Mouse (Mus musculus) olfactory bulb, adult 2 months (tissue): ENCODE measurements around the gene BC004004.

Source experiments
- CTCF ChIP-seq: fragments of 200-500 bp; IDR thresholded peaks from 2 replicates; pipeline ENCODE4 v1.5.1; 2012; ENCODE audit warnings: low read depth, mild to moderate bottlenecking, low read length, moderate library complexity; ENCODE audit not compliant: insufficient read depth
- POLR2A ChIP-seq: fragments of 200-500 bp; IDR thresholded peaks from 2 replicates; pipeline ENCODE4 v1.6.1; 2012; ENCODE audit warnings: mild to moderate bottlenecking, low read depth, low read length, moderate library complexity; ENCODE audit not compliant: insufficient read depth

DNA sequence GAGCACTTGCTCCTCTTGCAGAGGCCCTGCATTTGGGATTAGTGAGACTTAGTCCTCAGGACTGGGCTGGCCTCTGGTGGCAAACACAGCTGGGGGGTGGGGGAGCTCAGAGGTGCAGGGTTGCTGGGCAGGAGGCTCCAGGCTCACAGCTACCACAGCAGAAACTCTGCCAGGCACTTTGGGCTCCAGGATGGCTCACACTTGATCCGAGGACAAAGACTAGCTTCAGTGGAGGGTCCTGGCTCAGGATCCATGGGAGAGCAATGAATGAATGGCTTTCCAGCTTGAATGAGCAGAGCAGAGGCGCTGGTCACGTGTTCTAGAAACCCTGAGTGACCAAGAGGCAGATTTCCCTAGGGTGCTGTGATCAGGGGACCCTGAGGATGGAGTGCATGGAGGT, 90.3 kb downstream of the BC004004 start:
- no peak for TF ChIP-seq POLR2A
- TF ChIP-seq CTCF, result no peak
